Mouse (Mus musculus) embryonic fibroblast, embryonic 13.5 days (primary cell): ENCODE data around the gene Pou6f1.

Experiments used
- CTCF ChIP-seq: IDR thresholded peaks from 2 replicates; pipeline ENCODE4 v1.5.1; 2011; ENCODE audit warnings: mild to moderate bottlenecking, control low read depth, low read length, moderate library complexity, borderline replicate concordance; ENCODE audit not compliant: insufficient read depth
- POLR2A ChIP-seq: IDR thresholded peaks from 2 replicates; pipeline ENCODE4 v1.6.1; 2011; ENCODE audit warnings: low read depth, mild to moderate bottlenecking, control low read depth, low read length, moderate library complexity

DNA sequence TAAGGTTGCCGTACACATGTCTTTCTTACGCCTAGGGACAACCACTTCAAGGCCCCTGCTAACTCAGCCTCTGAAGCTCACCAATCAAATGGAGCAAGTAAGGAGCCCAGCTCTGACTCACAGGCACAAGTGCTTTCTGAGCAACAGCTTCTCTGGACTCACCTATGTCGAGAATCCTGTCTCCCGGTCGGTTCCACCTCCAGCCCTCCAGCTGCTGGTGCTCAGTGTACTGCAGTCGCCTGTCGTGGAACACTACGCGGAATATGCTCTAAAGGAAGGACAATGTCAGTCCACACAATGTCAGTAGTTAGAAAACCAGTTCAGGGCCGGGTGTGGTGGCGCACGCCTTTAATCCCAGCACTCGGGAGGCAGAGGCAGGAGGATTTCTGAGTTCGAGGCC lies 74.4 kb downstream of the Pou6f1 start:
- TF ChIP-seq CTCF = no peak
- no peak for TF ChIP-seq POLR2A
